Mouse (Mus musculus) small intestine, adult 2 months (tissue): Measurements from ENCODE around the gene Clic1. TPM values are rescaled to one million over a fixed set of nuclear protein-coding genes. Genes with fewer than 3 reads are reported as not detected.
A peak's percentile ranks its signal among the peaks of the same experiment; 100 is the strongest.

Source experiments
- H3K27ac ChIP-seq: fragments of 200-500 bp; 2 replicates; pipeline ENCODE4 v1.5.1; 2012; ENCODE audit warnings: low read depth, low read length, control low read depth, inconsistent platforms; ENCODE audit not compliant: insufficient read depth
- H3K27me3 ChIP-seq: fragments of 200-500 bp; 2 replicates; pipeline ENCODE4 v1.6.1; 2012; ENCODE audit warnings: mild to moderate bottlenecking, moderate library complexity, low read length, inconsistent platforms; ENCODE audit not compliant: control insufficient read depth, insufficient read depth
- H3K36me3 ChIP-seq: fragments of 200-500 bp; 2 replicates; pipeline ENCODE4 v1.6.1; 2012; ENCODE audit warnings: mild to moderate bottlenecking, low read length, control low read depth, inconsistent platforms; ENCODE audit not compliant: control insufficient read depth, insufficient read depth
- H3K4me1 ChIP-seq: fragments of 200-500 bp; 2 replicates; pipeline ENCODE4 v1.6.1; 2012; ENCODE audit warnings: low read length, inconsistent platforms, mixed read lengths; ENCODE audit not compliant: control insufficient read depth, insufficient read depth, insufficient read length
- H3K4me3 ChIP-seq: fragments of 200-500 bp; 2 replicates; pipeline ENCODE4 v1.5.1; 2012; ENCODE audit warnings: low read depth, mild to moderate bottlenecking, control low read depth, inconsistent platforms, low read length, moderate library complexity
- CTCF ChIP-seq: fragments of 200-500 bp; IDR thresholded peaks from 2 replicates; pipeline ENCODE4 v1.5.1; 2012; ENCODE audit warnings: low read depth, mild to moderate bottlenecking, control low read depth, inconsistent platforms, low read length, moderate library complexity, mixed read lengths; ENCODE audit not compliant: insufficient replicate concordance, insufficient read length; ENCODE audit errors: extremely low read depth
- POLR2A ChIP-seq: fragments of 200-500 bp; IDR thresholded peaks from 2 replicates; pipeline ENCODE4 v1.6.1; 2012; ENCODE audit warnings: low read depth, mild to moderate bottlenecking, control low read depth, inconsistent platforms, low read length, moderate library complexity
- WGBS: fragments of 180-500 bp; shearing (Covaris S2); methylation state at CpG from one replicate; pipeline ENCODE4 v1.1.7; 2018; 5-methylcytosine and 5-hydroxymethylcytosine counted together
- polyA plus RNA-seq: library from polyadenylated mRNA; depleted of rRNA; stranded (reverse); fragments of >200 nt; gene quantifications from 2 replicates; pipeline ENCODE4 v1.2.3, GENCODE M21; 2012

Clic1 gene
- polyA plus RNA-seq, 1 experiment = 219 TPM

GRCm38 (mm10) chr17:35021842-35022477 lies 27.8 kb upstream of the Clic1 start:
- Histone ChIP-seq H3K27me3 (no peaks in the 10 kb centered on the region), H3K36me3 (no peaks in the 10 kb centered on the region), H3K27ac (peak overlapping the region; percentile 55), H3K4me3 (no peak overlapping the region), H3K4me1 (peaks cover 36% of the 10 kb centered on the region)
- no peak for TF ChIP-seq POLR2A
- TF ChIP-seq CTCF = no peak
- 35% methylated on average over 6 of the region's 6 CpGs for WGBS

DNA sequence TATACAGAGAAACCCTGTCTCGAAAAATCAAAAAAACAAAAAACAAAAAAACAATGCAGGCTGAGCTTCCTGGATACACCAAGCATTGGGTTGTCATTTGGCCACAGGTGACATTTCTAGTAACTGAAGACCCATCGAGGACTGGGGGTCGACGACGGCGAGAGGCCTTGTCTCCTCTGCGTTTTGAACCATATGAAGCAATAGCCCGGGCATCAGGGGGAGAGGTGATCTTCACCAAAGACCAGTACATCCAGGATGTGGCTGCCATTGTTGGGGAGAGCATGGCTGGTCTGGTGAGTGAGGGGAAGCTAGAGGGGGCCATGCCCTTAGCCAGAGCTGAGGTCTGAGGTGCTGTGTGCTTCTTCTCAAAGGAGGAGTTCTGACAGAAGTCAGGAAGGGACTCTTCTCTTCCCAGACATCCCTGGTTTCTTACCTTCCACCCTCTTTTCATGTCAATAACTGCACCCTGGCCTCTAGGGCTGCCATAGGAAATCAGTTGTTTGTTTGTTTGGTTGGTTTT lies 27.2 kb upstream of the Clic1 start:
- 94% methylated on average over 8 of the region's 8 CpGs for WGBS
- peak overlapping the region; percentile 55; the same call in 1 of the 2 replicates for H3K27ac ChIP-seq
- no peaks in the 10 kb centered on the region for H3K27me3 ChIP-seq
- TF ChIP-seq POLR2A = no peak
- no peak for TF ChIP-seq CTCF
- peaks cover 31% of the 10 kb centered on the region for H3K4me1 ChIP-seq
- no peaks in the 10 kb centered on the region for H3K36me3 ChIP-seq
- no peak overlapping the region for H3K4me3 ChIP-seq

DNA sequence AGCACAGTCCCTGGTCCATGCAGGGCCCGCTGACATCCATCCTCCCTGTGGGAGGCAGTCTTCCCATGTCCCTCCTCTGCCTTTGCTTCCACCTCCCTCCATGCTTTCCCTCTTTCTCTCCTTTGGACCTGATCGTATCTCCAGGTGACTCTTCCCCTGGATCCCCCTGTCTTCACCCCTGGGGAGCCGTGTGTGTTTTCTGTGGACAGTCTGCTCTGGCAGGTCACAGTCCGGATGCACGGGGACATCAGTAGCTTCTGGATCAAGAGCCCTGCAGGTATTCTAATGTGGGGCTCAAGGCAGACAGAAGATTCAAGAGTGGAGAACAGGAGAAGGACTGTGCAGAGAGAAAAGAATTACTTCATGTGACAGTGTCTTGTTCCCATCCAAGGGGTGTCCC lies 26.5 kb upstream of the Clic1 start:
- 80% methylated on average over 5 of the region's 5 CpGs for WGBS
- Histone ChIP-seq H3K27ac (peak overlapping the region; percentile 84), H3K4me3 (no peak overlapping the region), H3K27me3 (no peaks in the 10 kb centered on the region), H3K36me3 (no peaks in the 10 kb centered on the region), H3K4me1 (peaks cover 29% of the 10 kb centered on the region)
- TF ChIP-seq POLR2A (no peak), CTCF (no peak)

GRCm38 (mm10) chr17:35023756-35024155 lies 26.0 kb upstream of the Clic1 start:
- H3K4me3 ChIP-seq = no peak overlapping the region
- 30% methylated on average over 4 of the region's 4 CpGs for WGBS
- H3K27ac ChIP-seq = peak overlapping the region; percentile 84

GRCm38 (mm10) chr17:35024261-35024660 lies 25.5 kb upstream of the Clic1 start:
- H3K4me3 ChIP-seq = no peak overlapping the region

More at GRCm38 (mm10) chr17:35023756-35024155, 26.0 kb upstream of the Clic1 start:
- H3K4me1 ChIP-seq = peaks cover 25% of the 10 kb centered on the region
- H3K27me3 ChIP-seq = no peaks in the 10 kb centered on the region
- no peaks in the 10 kb centered on the region for H3K36me3 ChIP-seq
- TF ChIP-seq POLR2A (peak; percentile 29; the same call in 1 of the 2 replicates), CTCF (no peak)

GRCm38 (mm10) chr17:35024691-35025488 lies 24.9 kb upstream of the Clic1 start:
- no peak for TF ChIP-seq POLR2A
- TF ChIP-seq CTCF = no peak
- H3K4me3 ChIP-seq = no peak overlapping the region
- no peaks in the 10 kb centered on the region for H3K27me3 ChIP-seq
- no peak overlapping the region for H3K27ac ChIP-seq
- 73% methylated on average over 10 of the region's 10 CpGs for WGBS
- H3K4me1 ChIP-seq = peaks cover 25% of the 10 kb centered on the region
- H3K36me3 ChIP-seq = no peaks in the 10 kb centered on the region

More at GRCm38 (mm10) chr17:35024261-35024660, 25.5 kb upstream of the Clic1 start:
- TF ChIP-seq POLR2A = no peak
- no peak for TF ChIP-seq CTCF
- Histone ChIP-seq H3K27ac (no peak overlapping the region), H3K36me3 (no peaks in the 10 kb centered on the region), H3K27me3 (no peaks in the 10 kb centered on the region), H3K4me1 (peaks cover 25% of the 10 kb centered on the region)
- WGBS = 74% methylated on average over 13 of the region's 13 CpGs

DNA sequence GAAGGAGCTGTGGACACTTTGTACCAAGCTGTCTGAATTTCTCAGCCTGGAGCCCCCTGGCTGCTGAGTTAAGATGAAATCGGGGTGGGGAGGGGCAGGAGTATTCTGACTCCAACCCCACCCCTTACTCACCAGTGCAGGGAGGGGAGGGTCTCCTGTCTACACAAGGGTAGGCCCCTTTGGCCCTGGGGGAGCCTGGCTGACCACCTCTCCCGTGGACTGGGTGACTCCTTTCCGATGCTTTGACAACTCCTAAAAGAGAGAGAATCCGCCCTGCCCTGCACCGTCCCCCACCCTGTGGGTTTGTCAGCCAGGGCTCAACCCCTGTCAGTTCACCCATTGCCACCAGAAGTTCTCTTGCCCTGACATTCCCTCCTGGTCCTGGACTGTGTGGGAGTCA lies 23.6 kb upstream of the Clic1 start:
- Histone ChIP-seq H3K4me3 (no peak overlapping the region), H3K36me3 (no peaks in the 10 kb centered on the region), H3K4me1 (peaks cover 25% of the 10 kb centered on the region), H3K27ac (no peak overlapping the region), H3K27me3 (no peaks in the 10 kb centered on the region)
- TF ChIP-seq POLR2A (no peak), CTCF (no peak)
- WGBS = 87% methylated on average over 5 of the region's 5 CpGs
